Mouse (Mus musculus) embryo, embryonic 9.5 days (tissue): ENCODE measurements around the gene Zfp617.
"Not testable (repeated sequence)": the region's sequence is repeated elsewhere in the genome, so short reads cannot be mapped to it uniquely, and the experiment has no call there.

ENCODE experiments used
- DNase-seq: peaks from one replicate; pipeline ENCODE4 v3.0.0-alpha.2; 2017; ENCODE audit errors: extremely low spot score

The Zfp617 gene

DNA sequence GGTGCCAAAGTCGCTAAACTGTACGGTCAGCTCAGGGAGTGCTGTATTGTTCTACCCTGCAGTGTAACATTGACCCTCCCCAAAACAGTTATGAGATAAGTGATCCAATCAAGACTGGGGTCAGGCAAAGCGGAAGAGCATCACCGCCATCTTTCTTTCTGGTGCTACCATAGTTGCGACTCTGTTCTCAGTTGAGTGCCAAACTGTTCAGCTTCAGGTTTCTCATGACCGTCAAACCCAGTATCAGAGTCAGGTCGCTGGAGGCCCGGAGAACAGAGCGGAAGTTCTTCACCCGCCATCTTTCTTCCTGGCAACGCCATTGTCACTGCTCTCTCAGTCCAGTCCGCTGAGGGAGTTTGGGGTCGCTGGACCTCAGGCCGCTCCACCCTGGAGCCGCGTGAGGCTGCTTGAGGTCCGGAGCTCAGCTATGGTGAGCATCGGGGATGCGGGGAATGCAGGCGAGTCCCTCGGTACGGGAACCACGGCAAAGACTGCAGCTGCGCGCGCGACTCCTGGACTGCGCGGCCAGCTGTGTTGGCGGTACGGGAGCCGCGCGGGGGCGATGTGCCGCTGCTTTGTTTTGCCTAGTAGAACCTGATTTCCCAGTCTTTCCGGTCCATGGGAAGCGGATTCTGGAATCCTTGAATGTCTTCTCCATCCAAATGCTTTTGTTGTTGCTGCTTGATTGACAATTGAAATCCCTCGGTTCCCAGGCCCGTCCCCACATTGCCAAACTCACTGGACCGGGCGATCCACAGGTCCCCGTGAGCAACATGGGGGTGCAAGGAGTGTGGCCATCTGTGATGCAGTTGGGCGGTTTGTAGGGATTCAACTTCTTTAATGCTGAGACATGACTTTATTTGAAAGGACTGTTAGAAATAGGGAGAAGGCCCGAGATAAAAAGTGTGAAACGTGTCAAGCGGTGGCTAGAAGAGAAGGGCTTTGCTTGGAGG is at the start of gene Zfp617, which contains the start of gene Zfp882:
Gene Zfp617 (plus strand): TSS at position 327 of the 953 bp plus-strand sequence.
Gene Zfp882 (plus strand): TSS at position 300 of the 953 bp plus-strand sequence.
- DNase-seq = peak; percentile 89

GRCm38 (mm10) chr8:71861551-71861950 is 46.9 kb upstream of the Zfp617 start:
- not testable (repeated sequence) for DNase-seq

DNA sequence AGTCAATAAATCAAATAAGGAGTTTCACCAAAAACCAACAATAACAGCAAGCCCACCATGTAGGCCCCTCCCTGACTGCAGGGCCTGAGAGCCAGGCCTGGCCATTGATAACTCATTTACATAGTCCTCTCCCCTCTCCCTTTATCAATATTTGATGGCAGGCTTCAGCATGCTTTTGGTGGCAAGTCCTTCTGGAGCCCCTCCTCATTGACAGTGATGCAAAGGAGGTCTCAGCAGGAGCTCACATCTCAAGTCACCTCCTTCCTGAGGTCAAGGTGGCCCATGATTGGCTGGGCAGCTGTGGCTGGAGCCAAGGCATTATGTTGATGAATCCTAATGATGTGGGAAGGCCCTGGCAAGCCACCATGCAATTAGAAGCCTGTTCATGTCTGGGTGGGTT is 46.4 kb upstream of the Zfp617 start:
- DNase-seq = not testable (repeated sequence)

DNA sequence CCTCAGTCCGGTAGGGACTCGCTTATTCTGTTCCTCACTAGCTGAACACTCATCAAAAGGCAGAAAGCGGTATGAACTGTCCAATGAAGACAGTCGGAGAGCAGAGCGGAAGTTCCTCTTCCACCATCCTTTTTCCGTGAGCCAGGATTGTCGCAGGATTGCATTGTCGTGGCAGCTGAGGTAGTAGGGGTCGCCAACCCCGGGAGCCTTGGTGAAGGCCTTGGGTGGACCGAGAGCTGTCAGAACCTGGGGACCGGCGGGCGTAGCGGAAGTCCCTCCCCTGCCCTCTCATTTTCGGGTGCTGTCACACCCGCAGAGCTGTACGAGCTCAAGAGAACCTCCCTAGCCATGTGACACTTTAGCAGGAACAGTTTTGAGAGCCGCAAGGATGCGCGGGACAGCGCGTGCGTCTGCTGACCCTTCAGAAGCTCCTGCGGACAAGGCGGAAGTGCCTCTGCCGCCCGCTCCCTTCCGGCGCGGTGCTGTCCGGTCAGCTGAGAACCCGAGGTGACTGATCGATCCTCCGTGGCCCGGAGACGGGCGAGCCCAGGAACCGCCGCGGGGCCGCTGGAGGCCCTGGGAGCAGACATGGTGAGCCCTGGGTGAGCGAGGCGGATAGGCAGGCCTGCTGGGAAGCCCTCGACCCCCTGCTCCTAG is 26.7 kb upstream of the Zfp617 start, which contains the start of gene Zfp709:
Gene Zfp709 (plus strand): TSS at position 402 of the 657 bp plus-strand sequence.
- DNase-seq = peak; percentile 77

DNA sequence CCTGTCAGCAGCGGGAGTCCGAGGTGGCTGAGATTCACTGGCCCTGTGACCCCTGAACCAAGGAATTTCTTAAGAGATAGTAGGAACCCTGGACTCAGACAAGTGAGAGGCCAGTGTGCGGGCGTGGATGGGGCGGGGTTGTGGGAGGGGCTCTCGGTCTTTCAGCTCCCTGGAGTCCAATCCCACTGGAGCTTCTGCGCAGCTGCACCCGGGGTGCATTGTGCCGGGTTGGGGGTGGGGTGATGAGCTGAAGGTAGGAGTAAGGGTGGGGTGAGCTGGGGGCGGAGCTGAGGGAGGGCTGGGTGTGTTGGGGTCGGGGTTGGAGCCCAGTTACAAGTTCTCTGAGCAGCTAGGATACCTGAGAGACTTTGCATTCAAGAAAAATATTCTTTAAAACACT is 7.8 kb upstream of the Zfp617 start:
- DNase-seq = not testable (repeated sequence)

- not testable (repeated sequence) for DNase-seq
Measured at GRCm38 (mm10) chr8:71903084-71903483, 5.4 kb upstream of the Zfp617 start.

- no peak for DNase-seq
Measured at GRCm38 (mm10) chr8:71906809-71907208, 1.6 kb upstream of the Zfp617 start.

GRCm38 (mm10) chr8:71907798-71908257 is 607 bp upstream of the Zfp617 start:
- DNase-seq = no peak

DNA sequence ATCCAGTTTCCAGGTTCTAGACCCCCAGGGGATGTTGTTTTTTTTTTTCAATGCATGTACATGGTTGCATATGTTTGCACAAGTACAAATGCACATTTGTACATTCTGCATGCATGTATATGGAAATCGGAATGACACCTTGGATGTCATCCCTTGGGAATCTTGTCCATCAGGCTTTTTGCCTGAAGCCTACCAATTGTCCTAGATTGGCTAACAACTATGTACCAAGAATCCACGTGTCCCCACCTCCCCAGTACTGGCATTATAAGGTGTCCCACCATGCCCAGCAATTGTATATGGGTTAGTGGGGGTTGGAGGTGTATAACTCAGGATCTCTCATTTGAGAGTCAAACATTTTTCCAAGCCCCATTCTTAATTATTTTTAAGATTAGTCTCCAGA is 3.9 kb downstream of the Zfp617 start:
- no peak for DNase-seq

DNA sequence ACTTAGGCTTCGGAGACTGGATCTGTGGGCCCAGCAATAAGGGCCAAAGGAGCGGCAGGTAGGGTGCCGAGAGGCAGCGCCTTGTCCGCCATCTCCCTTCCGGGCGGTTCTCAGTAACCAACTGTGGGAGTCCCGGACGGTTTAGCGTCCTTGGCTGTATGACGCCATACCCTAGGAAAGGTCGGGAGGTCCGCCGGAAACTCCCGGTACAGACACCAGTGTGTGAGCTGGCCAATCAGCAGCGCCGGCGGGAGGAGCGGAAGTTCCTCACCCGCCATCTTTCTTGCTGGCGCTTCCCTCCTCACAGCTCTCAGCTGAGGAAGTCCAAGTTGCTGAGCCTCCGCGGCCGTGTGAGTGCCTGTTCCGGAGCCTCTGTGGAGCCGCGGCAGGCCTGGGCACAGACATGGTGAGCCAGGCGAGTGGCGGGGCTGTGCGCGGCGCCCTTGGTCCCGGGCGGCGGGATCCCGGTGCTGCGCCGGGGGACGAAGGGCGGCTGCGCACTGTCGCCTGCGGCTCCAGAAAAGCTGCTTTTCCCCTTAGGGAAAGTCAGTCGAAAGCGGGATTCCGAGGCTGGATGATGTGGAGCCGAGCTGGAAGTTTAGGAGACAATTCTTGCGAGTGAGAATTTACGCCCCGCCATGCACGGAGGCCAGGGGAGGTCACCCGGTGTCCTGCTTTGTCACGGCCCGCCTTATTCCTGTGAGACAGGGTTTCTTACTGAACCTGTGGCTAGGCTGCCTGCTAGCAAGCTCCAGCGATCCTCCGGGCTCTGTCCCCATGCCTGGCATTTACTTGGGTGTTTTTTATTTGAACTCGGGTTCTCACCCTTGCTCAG is 14.3 kb downstream of the Zfp617 start:
- DNase-seq = peak; percentile 89

GRCm38 (mm10) chr8:71925791-71926190 is 17.4 kb downstream of the Zfp617 start:
- DNase-seq = no peak

DNA sequence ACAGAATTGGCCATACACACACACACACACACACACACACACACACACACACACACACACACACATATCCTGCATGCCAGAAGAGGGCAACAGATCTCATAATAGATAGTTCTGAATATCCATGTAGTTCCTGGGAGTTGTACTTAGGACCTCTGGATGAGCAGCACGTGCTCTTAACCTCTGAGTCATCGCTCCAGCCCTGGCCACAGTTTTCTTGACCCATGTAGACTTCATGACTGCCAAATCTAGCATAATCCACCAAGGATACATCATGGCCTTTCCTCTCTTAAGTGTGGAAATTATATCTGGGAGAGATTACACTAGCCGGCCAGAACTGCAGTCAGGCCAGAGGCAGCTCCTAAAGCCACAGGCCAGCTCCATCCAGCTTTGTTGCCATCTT is 18.1 kb downstream of the Zfp617 start:
- no peak for DNase-seq

GRCm38 (mm10) chr8:71927779-71928178 is 19.3 kb downstream of the Zfp617 start:
- DNase-seq = no peak

DNA sequence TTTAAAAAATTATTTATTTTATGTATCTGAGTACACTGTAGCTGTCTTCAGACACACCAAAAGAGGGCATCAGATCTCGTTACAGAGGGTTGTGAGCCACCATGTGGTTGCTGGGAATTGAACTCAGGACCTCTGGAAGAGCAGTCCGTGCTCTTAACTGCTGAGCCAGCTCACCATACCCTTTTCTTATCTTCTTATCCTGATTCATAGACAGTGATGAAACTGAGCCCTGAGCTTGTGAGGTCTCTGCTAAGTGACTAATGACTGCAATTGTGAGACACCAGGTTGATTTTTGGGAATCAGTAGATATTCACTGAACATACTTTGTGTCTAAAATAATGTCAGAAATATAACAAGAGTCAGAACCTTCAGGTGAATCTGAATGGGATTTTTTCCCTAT is 29.6 kb downstream of the Zfp617 start:
- DNase-seq = not testable (repeated sequence)

DNA sequence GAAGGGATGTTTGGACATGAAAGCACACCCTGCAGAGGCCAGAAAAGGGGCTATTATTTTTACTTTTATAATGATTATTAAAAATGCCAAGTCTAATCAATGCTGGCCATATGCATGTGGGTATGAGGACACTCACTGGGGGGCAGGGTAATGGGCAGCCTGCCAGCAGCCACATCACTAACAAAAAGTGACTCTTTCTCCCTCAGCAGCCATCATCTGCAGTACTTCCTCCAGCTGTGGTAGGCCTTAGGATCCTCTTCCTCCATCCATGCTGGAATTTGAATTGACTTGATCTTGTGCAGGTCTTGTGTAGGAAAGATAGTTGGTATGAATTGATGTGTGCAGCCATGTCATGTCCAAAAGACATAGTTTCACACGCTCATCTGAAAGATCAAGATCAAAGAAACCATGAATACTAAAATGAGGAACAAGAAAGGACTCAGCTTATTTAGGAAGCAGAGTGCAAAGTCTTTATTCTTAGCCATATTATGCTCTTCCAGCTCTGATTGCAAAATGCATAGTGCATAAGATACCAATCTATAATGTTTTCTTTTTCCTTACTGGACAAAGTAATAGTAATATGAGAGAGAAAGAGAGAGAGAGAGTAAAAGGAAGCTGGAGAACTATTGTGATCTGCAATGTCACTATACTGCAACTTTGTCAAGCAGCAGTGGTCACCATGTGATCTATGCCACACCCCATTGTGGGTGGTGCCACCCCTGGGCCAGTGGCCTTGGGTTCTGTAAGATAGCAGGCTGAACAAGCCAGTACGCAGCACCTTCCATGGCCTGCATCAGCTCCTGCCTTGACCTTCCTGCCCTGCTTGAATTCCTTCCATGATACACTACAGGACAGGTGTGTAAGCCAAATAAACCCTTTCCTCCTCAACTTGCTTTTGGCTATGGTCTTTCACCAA is 32.1 kb downstream of the Zfp617 start:
- DNase-seq = no peak

- no peak for DNase-seq
Measured at GRCm38 (mm10) chr8:71941776-71942175, 33.3 kb downstream of the Zfp617 start.

DNA sequence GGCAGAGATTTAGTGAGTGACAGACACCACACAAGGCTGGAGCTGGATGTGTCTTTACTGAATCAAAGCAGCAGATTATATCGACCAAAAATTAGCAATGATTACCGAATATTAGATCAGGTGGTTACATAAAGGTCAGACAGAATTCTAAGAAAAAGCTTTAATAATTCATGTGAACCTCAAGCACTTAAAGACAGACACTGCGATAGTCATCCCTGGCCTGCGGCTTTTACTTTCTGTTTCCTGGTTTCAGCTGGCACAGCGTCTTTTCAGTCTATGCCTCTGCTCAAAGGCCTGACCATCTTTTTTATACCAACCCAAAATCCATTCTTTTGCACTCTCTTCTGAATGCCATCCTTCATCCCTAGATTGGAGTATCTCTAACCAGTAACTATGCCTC is 40.2 kb downstream of the Zfp617 start:
- no peak for DNase-seq

DNA sequence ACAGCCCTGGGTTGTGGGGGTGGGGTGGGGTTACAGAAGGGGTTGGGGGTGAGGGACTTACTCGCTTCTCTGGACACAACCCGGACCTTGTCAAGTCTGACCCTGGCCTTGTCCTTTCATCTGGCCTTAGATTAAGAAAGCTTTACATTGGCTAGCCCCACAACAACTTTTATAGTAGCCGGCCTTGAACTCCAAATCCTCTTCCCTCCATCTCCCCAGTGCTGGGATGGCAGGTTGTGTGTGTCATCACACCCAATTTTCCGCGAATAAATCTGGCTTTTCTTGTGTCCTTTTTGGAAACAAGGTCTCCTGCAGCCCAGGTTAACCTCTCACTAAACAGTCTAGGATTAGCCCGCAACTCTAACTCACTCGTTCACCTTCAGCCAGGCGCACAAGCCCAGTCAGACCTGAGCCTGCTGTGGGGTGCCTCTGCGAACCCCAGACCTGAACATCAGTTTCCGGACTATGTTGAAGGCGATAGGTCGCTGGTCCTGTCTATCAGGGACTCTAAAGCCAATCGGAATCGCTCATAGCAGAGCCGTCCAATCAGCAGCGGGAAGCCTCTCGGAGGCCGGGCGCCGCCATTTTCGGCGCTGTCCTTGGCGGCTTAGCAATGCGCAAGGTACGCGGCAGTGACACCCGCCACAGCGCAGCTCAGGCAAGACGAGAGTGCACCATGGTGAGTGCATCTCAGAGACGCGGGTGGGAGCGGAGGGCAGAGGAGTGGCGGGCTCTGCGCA is 42.2 kb downstream of the Zfp617 start, which contains the start of gene Zfp961:
Gene Zfp961 (plus strand): TSS at position 557 of the 740 bp plus-strand sequence.
- peak; percentile 91 for DNase-seq

- DNase-seq = peak; percentile 7
Measured at GRCm38 (mm10) chr8:71951436-71952161, 43.2 kb downstream of the Zfp617 start.
